Mouse (Mus musculus) CH12.LX (cell line): Measurements from ENCODE around the gene Afdn. TPM values are rescaled to one million over a fixed set of nuclear protein-coding genes. Genes with fewer than 3 reads are reported as not detected.
"Not testable (repeated sequence)": the region's sequence is repeated elsewhere in the genome, so short reads cannot be mapped to it uniquely, and the experiment has no call there.

ENCODE experiments used
- DNase-seq: peaks from one replicate; pipeline ENCODE4 v3.0.0-alpha.2; 2013; ENCODE audit errors: extremely low read depth
- H3K27ac ChIP-seq: 2 replicates; pipeline ENCODE4 v1.5.1; 2012; ENCODE audit warnings: low read depth, mild to moderate bottlenecking, control low read depth, moderate library complexity; ENCODE audit not compliant: insufficient read depth
- H3K27me3 ChIP-seq: replicated peaks from 2 replicates; pipeline ENCODE3; 2012; ENCODE audit warnings: inconsistent platforms
- H3K36me3 ChIP-seq, 2 experiments: replicated peaks in 1 of 2; 2 replicates each; pipeline versions ENCODE3 to v1.6.1; 2012; ENCODE audit warnings: inconsistent platforms in 1 of 2, low read length in 1 of 2, mild to moderate bottlenecking in 1 of 2, mixed read lengths in 1 of 2, moderate library complexity in 1 of 2; ENCODE audit not compliant: control insufficient read depth in 1 of 2, insufficient read depth in 1 of 2
- H3K4me1 ChIP-seq, 2 experiments: 2 replicates each; pipeline ENCODE4 v1.6.1; 2012; ENCODE audit warnings: inconsistent platforms in 1 of 2, moderate library complexity in 1 of 2; ENCODE audit not compliant: insufficient read depth in 2 of 2, control insufficient read depth in 1 of 2
- H3K4me2 ChIP-seq: 2 replicates; pipeline ENCODE4 v1.6.1; 2012; ENCODE audit warnings: low read depth, mild to moderate bottlenecking, control low read depth; ENCODE audit not compliant: poor library complexity, insufficient read depth, severe bottlenecking
- H3K4me3 ChIP-seq, 3 experiments: fragments of 150-350 bp in 1 of 3; sonication (generic) in 1 of 3; replicated peaks in 1 of 3; 2 replicates each; pipeline versions ENCODE3 to v1.5.1; 2011 to 2012; ENCODE audit warnings: low read depth in 2 of 3, low read length in 2 of 3, mild to moderate bottlenecking in 2 of 3, moderate library complexity in 2 of 3, control low read depth in 1 of 3, improper control_type of control experiment in 1 of 3, inconsistent platforms in 1 of 3, mixed read lengths in 1 of 3; ENCODE audit not compliant: poor library complexity in 1 of 3
- H3K79me2 ChIP-seq: replicated peaks from 2 replicates; pipeline ENCODE4 v1.6.1; 2012; ENCODE audit warnings: mild to moderate bottlenecking, moderate library complexity; ENCODE audit not compliant: control insufficient read depth, poor library complexity, insufficient read depth, severe bottlenecking; ENCODE audit errors: extremely low read depth
- H3K9ac ChIP-seq: 2 replicates; pipeline ENCODE4 v1.6.1; 2012; ENCODE audit warnings: low read depth, mild to moderate bottlenecking, control low read depth, moderate library complexity; ENCODE audit not compliant: insufficient read depth
- H3K9me3 ChIP-seq: replicated peaks from 2 replicates; pipeline ENCODE3; 2012; ENCODE audit warnings: low read length, inconsistent platforms, mixed read lengths
- CHD2 ChIP-seq: IDR thresholded peaks from 2 replicates; pipeline ENCODE4 v1.6.1; 2011; ENCODE audit warnings: low read length, improper control_type of control experiment
- CTCF ChIP-seq, 2 experiments: IDR thresholded peaks in 1 of 2; conservative IDR thresholded peaks in 1 of 2; 2 replicates each; pipeline ENCODE4 v1.5.1; 2011 to 2012; ENCODE audit warnings: low read depth in 2 of 2, low read length in 2 of 2, improper control_type of control experiment in 1 of 2, inconsistent platforms in 1 of 2, mild to moderate bottlenecking in 1 of 2, moderate library complexity in 1 of 2
- E2F4 ChIP-seq: IDR thresholded peaks from 2 replicates; pipeline ENCODE4 v1.6.1; 2011; ENCODE audit warnings: low read depth, low read length, improper control_type of control experiment; ENCODE audit not compliant: insufficient replicate concordance
- ETS1 ChIP-seq: conservative IDR thresholded peaks from 2 replicates; pipeline ENCODE4 v1.6.1; 2012; ENCODE audit warnings: low read depth, mild to moderate bottlenecking, inconsistent platforms, low read length, improper control_type of control experiment, moderate library complexity
- GABPA ChIP-seq: IDR thresholded peaks from 2 replicates; pipeline ENCODE4 v1.6.1; 2012; ENCODE audit warnings: low read depth, low read length, improper control_type of control experiment, inconsistent platforms; ENCODE audit not compliant: insufficient replicate concordance
- JUND ChIP-seq: conservative IDR thresholded peaks from 2 replicates; pipeline ENCODE4 v1.6.1; 2011; ENCODE audit warnings: low read depth, low read length, improper control_type of control experiment
- KAT2A ChIP-seq: IDR thresholded peaks from 2 replicates; pipeline ENCODE4 v1.6.1; 2012; ENCODE audit warnings: low read length, improper control_type of control experiment, inconsistent platforms; ENCODE audit not compliant: insufficient replicate concordance
- MAFK ChIP-seq: IDR thresholded peaks from 2 replicates; pipeline ENCODE4 v1.6.1; 2011; ENCODE audit warnings: low read length, improper control_type of control experiment; ENCODE audit not compliant: insufficient replicate concordance
- MAX ChIP-seq: IDR thresholded peaks from 2 replicates; pipeline ENCODE4 v1.6.1; 2011; ENCODE audit warnings: low read length, improper control_type of control experiment
- MAZ ChIP-seq: IDR thresholded peaks from 2 replicates; pipeline ENCODE4 v1.6.1; 2012; ENCODE audit warnings: low read depth, mild to moderate bottlenecking, inconsistent platforms, low read length, improper control_type of control experiment, moderate library complexity
- MXI1 ChIP-seq: IDR thresholded peaks from 2 replicates; pipeline ENCODE4 v1.6.1; 2011; ENCODE audit warnings: mild to moderate bottlenecking, low read depth, low read length, improper control_type of control experiment
- NELFE ChIP-seq: IDR thresholded peaks from 2 replicates; pipeline ENCODE4 v1.6.1; 2011; ENCODE audit warnings: low read depth, low read length, improper control_type of control experiment
- NRF1 ChIP-seq: IDR thresholded peaks from 2 replicates; pipeline ENCODE4 v1.6.1; 2014; ENCODE audit warnings: low read depth, mild to moderate bottlenecking, inconsistent platforms, low read length, improper control_type of control experiment, moderate library complexity
- PAX5 ChIP-seq: IDR thresholded peaks from 2 replicates; pipeline ENCODE4 v1.6.1; 2012; ENCODE audit warnings: low read length, inconsistent platforms, mixed read lengths
- POLR2AphosphoS2 ChIP-seq: IDR thresholded peaks from 2 replicates; pipeline ENCODE4 v1.6.1; 2011; ENCODE audit warnings: low read depth, low read length, improper control_type of control experiment
- RAD21 ChIP-seq: IDR thresholded peaks from 2 replicates; pipeline ENCODE4 v1.6.1; 2011; ENCODE audit warnings: low read depth, mild to moderate bottlenecking, low read length, improper control_type of control experiment, moderate library complexity
- RCOR1 ChIP-seq: conservative IDR thresholded peaks from 2 replicates; pipeline ENCODE4 v1.6.1; 2012; ENCODE audit warnings: low read depth, mild to moderate bottlenecking, inconsistent platforms, low read length, improper control_type of control experiment
- SIN3A ChIP-seq: IDR thresholded peaks from 2 replicates; pipeline ENCODE4 v1.6.1; 2012; ENCODE audit warnings: low read length, improper control_type of control experiment, inconsistent platforms
- SMC3 ChIP-seq: IDR thresholded peaks from 2 replicates; pipeline ENCODE4 v1.6.1; 2011; ENCODE audit warnings: low read depth, low read length, improper control_type of control experiment
- TCF12 ChIP-seq: IDR thresholded peaks from 2 replicates; pipeline ENCODE4 v1.6.1; 2014; ENCODE audit warnings: low read depth, mild to moderate bottlenecking, inconsistent platforms, low read length, improper control_type of control experiment
- ZC3H11A ChIP-seq: IDR thresholded peaks from 2 replicates; pipeline ENCODE4 v1.6.1; 2012; ENCODE audit warnings: low read depth, mild to moderate bottlenecking, inconsistent platforms, low read length, improper control_type of control experiment
- ZKSCAN1 ChIP-seq: IDR thresholded peaks from 2 replicates; pipeline ENCODE4 v1.6.1; 2012; ENCODE audit warnings: low read depth, inconsistent platforms, low read length, improper control_type of control experiment, borderline replicate concordance
- ZNF384 ChIP-seq: IDR thresholded peaks from 2 replicates; pipeline ENCODE4 v1.6.1; 2012; ENCODE audit warnings: low read depth, low read length, improper control_type of control experiment, inconsistent platforms
- dilution Hi-C: fragments of 300-500 bp; cut with MboI; formaldehyde crosslinking; loops from 2 replicates; pipeline ENCODE4 v1.14.3; 2020; ENCODE audit warnings: low sequenced_read_pairs; ENCODE audit not compliant: extremely low pct_unique_long_range_greater_than_20kb, extremely low pct_ligation_motif_present
- in situ Hi-C: fragments of 300-500 bp; cut with MboI; formaldehyde crosslinking; loops from 3 replicates; pipeline ENCODE4 v1.14.3; 2019; ENCODE audit warnings: low sequenced_read_pairs, low pct_ligation_motif_present, low pct_unique_long_range_greater_than_20kb, mixed read lengths
- polyA plus RNA-seq: library from polyadenylated mRNA; unstranded; fragments of >175 nt; gene quantifications from 2 replicates; pipeline ENCODE4 v1.2.1, GENCODE M21; 2012; ENCODE audit warnings: low read depth; ENCODE audit not compliant: insufficient read length
- total RNA-seq, 2 experiments: library from RNA; depleted of rRNA; stranded (reverse); fragments of 300-350 nt in 1 of 2; fragments of >200 nt in 1 of 2; gene quantifications; 2 replicates each; pipeline ENCODE4 v1.2.3; 2012 to 2014

Afdn gene
- total and polyA plus RNA-seq, 3 experiments: 11.5 to 18.3 (median 18.0) TPM

DNA sequence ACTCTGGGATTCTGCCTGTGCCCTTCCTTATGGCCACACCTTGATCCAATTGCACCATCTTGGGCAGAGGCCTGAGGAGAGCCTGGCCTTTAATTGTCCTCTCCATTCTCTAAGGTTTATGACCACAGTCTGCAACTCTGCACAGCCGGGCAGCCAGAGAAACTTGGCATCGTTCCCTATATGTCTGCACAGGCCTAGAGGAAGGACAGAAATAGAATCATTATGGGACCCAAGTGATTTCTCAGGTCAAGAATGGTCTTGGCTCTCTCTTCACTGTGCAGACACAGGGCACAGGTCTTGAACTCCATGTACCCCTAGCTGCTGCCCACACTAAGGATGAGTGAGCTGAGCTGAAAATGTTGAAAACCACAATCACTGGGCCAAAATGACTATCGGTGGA, 178.3 kb downstream of the Afdn start:
- Histone ChIP-seq H3K4me2 (no peak overlapping the region), H3K4me3 (no peak overlapping the region), H3K27ac (no peak overlapping the region), H3K9me3 (no peaks in the 10 kb centered on the region), H3K9ac (no peak overlapping the region), H3K36me3 (no peaks in the 10 kb centered on the region), H3K27me3 (no peaks in the 10 kb centered on the region), H3K79me2 (no peaks in the 10 kb centered on the region), H3K4me1 (no peaks in the 10 kb centered on the region)
- no peak for DNase-seq
- in situ Hi-C loops: no loop called here
- dilution Hi-C loops: no loop called here
- TF ChIP-seq E2F4 (no peak), MAFK (no peak), SMC3 (no peak), JUND (no peak), GABPA (no peak), CHD2 (no peak), KAT2A (no peak), NRF1 (no peak), ZNF384 (no peak), RCOR1 (no peak), SIN3A (no peak), PAX5 (no peak), TCF12 (no peak), POLR2AphosphoS2 (no peak), ZC3H11A (no peak)

DNA sequence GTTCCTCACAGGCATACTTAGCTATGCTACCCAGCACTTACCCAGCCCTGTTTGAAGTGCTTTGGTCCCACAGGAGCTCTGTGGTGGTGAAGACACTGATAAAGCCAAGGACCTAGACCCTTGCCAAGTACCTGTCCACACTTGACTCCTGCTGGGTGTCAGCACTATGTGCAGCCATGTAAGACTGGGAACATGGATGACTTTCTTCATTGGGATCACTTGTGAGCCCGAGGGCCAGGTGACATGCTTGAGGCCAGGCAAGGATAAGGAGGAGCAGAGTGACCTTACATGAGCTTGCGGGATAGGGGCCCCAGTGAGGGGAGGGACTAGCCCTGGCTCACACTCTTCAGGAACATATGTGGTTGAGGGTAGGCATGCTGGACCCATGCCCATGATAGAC, 178.9 kb downstream of the Afdn start:
- H3K79me2 ChIP-seq, DNase-seq, dilution Hi-C loops, H3K36me3 ChIP-seq, in situ Hi-C loops, H3K27ac ChIP-seq, H3K27me3 ChIP-seq, H3K4me3 ChIP-seq, H3K4me1 ChIP-seq, H3K4me2 ChIP-seq, H3K9me3 ChIP-seq, H3K9ac ChIP-seq: not testable (repeated sequence)

DNA sequence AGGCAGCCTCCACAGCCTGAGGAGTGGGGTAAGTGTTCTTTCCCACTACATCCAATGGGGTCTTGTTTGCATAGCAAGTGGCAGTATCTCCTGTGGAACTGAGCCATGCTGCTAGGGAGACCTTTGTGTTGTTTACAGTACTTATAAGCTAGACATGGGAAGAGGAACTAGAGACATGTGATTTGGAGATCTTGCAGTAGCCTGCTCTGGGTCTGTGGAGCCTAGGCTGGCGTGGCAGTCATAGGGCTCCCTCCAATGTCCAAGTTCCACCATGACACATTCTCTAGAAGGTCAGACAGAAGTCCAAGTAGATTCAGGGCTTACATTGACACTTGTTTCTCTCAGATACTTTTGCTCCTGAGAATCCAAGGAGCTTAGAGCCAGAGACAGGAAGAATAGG, 180.1 kb downstream of the Afdn start:
- Histone ChIP-seq H3K9ac (no peak overlapping the region), H3K4me2 (no peak overlapping the region), H3K4me3 (no peak overlapping the region), H3K36me3 (no peaks in the 10 kb centered on the region), H3K9me3 (no peaks in the 10 kb centered on the region), H3K27ac (no peak overlapping the region), H3K27me3 (no peaks in the 10 kb centered on the region), H3K4me1 (no peaks in the 10 kb centered on the region), H3K79me2 (no peaks in the 10 kb centered on the region)
- dilution Hi-C loops (no loop called here), in situ Hi-C loops (no loop called here)
- TF ChIP-seq MAX (no peak), MXI1 (no peak), MAZ (no peak), RAD21 (peak; percentile 28), NELFE (no peak), ETS1 (no peak), ZKSCAN1 (no peak), CTCF (conservative IDR thresholded peaks at IDR 0.05 in 1 of 2, IDR thresholded peaks at IDR 0.05 in 1 of 2; ENCODE audit: low read depth in 2 of 2, low read length in 2 of 2) (peak in 1 of 2 experiments; percentile 26; a peak in 2 of 4 replicates), MAFK (no peak), ZC3H11A (no peak), SMC3 (no peak)
- no peak for DNase-seq

DNA sequence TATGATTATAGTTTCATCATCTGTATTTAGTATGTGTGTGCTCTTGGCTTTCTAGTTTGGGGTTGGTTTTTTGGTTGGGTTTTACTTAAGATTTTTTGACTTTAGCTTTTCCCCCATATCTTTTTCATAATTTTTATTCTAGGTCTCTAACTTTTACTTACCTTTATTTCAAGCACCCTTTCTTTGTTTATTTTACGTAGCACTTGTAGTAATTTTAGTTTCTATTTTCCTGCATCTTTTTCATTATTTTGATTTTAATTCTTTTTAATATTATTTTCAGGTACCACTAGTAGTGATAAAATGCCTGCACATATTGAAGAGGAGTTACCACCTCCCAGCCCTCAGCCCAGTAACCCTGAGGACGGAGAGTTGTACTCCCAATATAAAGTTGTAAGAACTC, 187.7 kb downstream of the Afdn start, which contains the start of gene Gm7168:
TSS of gene Gm7168 (plus strand) at position 301 of the 400 bp plus-strand sequence.
- H3K27ac ChIP-seq, H3K4me1 ChIP-seq, H3K4me2 ChIP-seq, in situ Hi-C loops, dilution Hi-C loops, H3K9ac ChIP-seq, DNase-seq, H3K79me2 ChIP-seq, H3K36me3 ChIP-seq, H3K27me3 ChIP-seq, H3K4me3 ChIP-seq, H3K9me3 ChIP-seq: not testable (repeated sequence)
